Mouse (Mus musculus) E14TG2a.4 (cell line): ENCODE measurements around the gene Prl2a1.

Experiments used
- CTCF ChIP-seq: conservative IDR thresholded peaks from 2 replicates; pipeline ENCODE4 v1.5.1; 2014; ENCODE audit warnings: low read length
- NANOG ChIP-seq: IDR thresholded peaks from 2 replicates; pipeline ENCODE4 v1.6.1; 2014; ENCODE audit warnings: borderline replicate concordance, low read length, mixed read lengths
- POU5F1 ChIP-seq: IDR thresholded peaks from 2 replicates; pipeline ENCODE4 v1.6.1; 2014; ENCODE audit warnings: low read length, borderline replicate concordance

GRCm38 (mm10) chr13:27802765-27803164 is 1.3 kb downstream of the Prl2a1 start:
- TF ChIP-seq POU5F1 (no peak), CTCF (no peak), NANOG (no peak)
